Mouse (Mus musculus) small intestine, adult 2 months (tissue): ENCODE data around the gene Tfpi2. TPM values are rescaled to one million over a fixed set of nuclear protein-coding genes. Genes with fewer than 3 reads are reported as not detected.

ENCODE experiments used
- H3K27ac ChIP-seq: fragments of 200-500 bp; 2 replicates; pipeline ENCODE4 v1.5.1; 2012; ENCODE audit warnings: low read depth, low read length, control low read depth, inconsistent platforms; ENCODE audit not compliant: insufficient read depth
- H3K27me3 ChIP-seq: fragments of 200-500 bp; 2 replicates; pipeline ENCODE4 v1.6.1; 2012; ENCODE audit warnings: mild to moderate bottlenecking, moderate library complexity, low read length, inconsistent platforms; ENCODE audit not compliant: control insufficient read depth, insufficient read depth
- H3K36me3 ChIP-seq: fragments of 200-500 bp; 2 replicates; pipeline ENCODE4 v1.6.1; 2012; ENCODE audit warnings: mild to moderate bottlenecking, low read length, control low read depth, inconsistent platforms; ENCODE audit not compliant: control insufficient read depth, insufficient read depth
- H3K4me1 ChIP-seq: fragments of 200-500 bp; 2 replicates; pipeline ENCODE4 v1.6.1; 2012; ENCODE audit warnings: low read length, inconsistent platforms, mixed read lengths; ENCODE audit not compliant: control insufficient read depth, insufficient read depth, insufficient read length
- H3K4me3 ChIP-seq: fragments of 200-500 bp; 2 replicates; pipeline ENCODE4 v1.5.1; 2012; ENCODE audit warnings: low read depth, mild to moderate bottlenecking, control low read depth, inconsistent platforms, low read length, moderate library complexity
- CTCF ChIP-seq: fragments of 200-500 bp; IDR thresholded peaks from 2 replicates; pipeline ENCODE4 v1.5.1; 2012; ENCODE audit warnings: low read depth, mild to moderate bottlenecking, control low read depth, inconsistent platforms, low read length, moderate library complexity, mixed read lengths; ENCODE audit not compliant: insufficient replicate concordance, insufficient read length; ENCODE audit errors: extremely low read depth
- POLR2A ChIP-seq: fragments of 200-500 bp; IDR thresholded peaks from 2 replicates; pipeline ENCODE4 v1.6.1; 2012; ENCODE audit warnings: low read depth, mild to moderate bottlenecking, control low read depth, inconsistent platforms, low read length, moderate library complexity
- WGBS: fragments of 180-500 bp; shearing (Covaris S2); methylation state at CpG from one replicate; pipeline ENCODE4 v1.1.7; 2018; 5-methylcytosine and 5-hydroxymethylcytosine counted together
- polyA plus RNA-seq: library from polyadenylated mRNA; depleted of rRNA; stranded (reverse); fragments of >200 nt; gene quantifications from 2 replicates; pipeline ENCODE4 v1.2.3, GENCODE M21; 2012; rRNA removed

Gene Tfpi2
- polyA plus RNA-seq, 1 experiment: 0.39 TPM

DNA sequence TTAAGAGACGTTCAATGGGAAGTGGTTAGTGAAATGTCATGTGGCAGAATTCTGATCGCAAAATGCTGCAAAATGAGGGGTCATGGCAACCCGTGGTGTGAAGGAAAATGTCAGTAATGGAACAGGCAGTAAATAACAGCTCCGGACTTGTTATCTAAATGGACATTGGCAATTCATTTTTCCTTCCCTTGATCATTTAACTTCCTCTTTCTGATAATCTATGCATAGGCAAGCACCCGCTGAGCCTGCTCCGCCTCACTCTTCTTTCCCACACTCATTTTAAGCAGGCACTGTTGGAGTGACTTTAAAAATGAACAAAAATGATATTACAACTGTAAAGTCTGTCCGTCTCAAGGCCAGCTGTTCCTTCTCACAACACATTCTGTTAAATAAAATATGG is 72.7 kb downstream of the Tfpi2 start:
- TF ChIP-seq POLR2A: no peak
- TF ChIP-seq CTCF: no peak

More for the DNA sequence above, 72.7 kb downstream of the Tfpi2 start:
- no peaks in the 10 kb centered on the region for H3K4me1 ChIP-seq
- no peaks in the 10 kb centered on the region for H3K36me3 ChIP-seq
- no peak overlapping the region for H3K4me3 ChIP-seq
- H3K27me3 ChIP-seq: no peaks in the 10 kb centered on the region
- H3K27ac ChIP-seq: no peak overlapping the region
- WGBS: 30% methylated on average over 7 of the region's 7 CpGs

Other genes with a start within 250 kb of the Tfpi2 start
- not detected in 2 replicates for gene Calcr, start 224.2 kb downstream of the Tfpi2 start, polyA plus RNA-seq
- gene Gngt1, start 4.9 kb upstream of the Tfpi2 start, polyA plus RNA-seq: not detected in 2 replicates
- 3.7 and 14.6 TPM in 2 replicates for gene Gng11, start 15.0 kb upstream of the Tfpi2 start, polyA plus RNA-seq
- 4.0 and 8.0 TPM in 2 replicates for gene Bet1, start 98.1 kb upstream of the Tfpi2 start, polyA plus RNA-seq